Comparison of ENCODE assay signal across 12 mouse cellular contexts in genomic region chr5:132472905-132473321, GRCm38 (mm10).
A peak's percentile ranks its signal among the peaks of the same experiment; 100 is the strongest.
DNase-seq lines count a peak whose midpoint lies in the region; ATAC-seq and TF ChIP-seq lines count a peak whose summit lies in the region.
"Had no signal": no experiment of that assay in that cellular context is flagged by ENCODE, and none has a peak within 500 bp of the region (broad histone marks: within the 10 kb centered on the region; RNA-seq: fewer than 3 reads in every experiment).

No protein-coding gene starts in this region.

- peak overlapping the region; percentile 3 for H3K4me2 ChIP-seq in heart, embryonic 15.5 days
- H3K4me2 ChIP-seq in lung, postnatal 0 days (replicated peaks; ENCODE audit: low read depth, low read length): no peak overlapping the region
- H3K4me2 ChIP-seq: limb, embryonic 13.5 days; lung, embryonic 14.5 days had no signal

- H3K36me3 ChIP-seq in heart, embryonic 15.5 days: no peaks in the 10 kb centered on the region
- H3K36me3 ChIP-seq in lung, postnatal 0 days (ENCODE audit: insufficient read depth, low read length): no peaks in the 10 kb centered on the region
- H3K36me3 ChIP-seq: limb, embryonic 13.5 days had no signal

- H3K27ac ChIP-seq in heart, embryonic 15.5 days: peak overlapping the region; percentile 70
- no peak overlapping the region for H3K27ac ChIP-seq in lung, postnatal 0 days (ENCODE audit: low read length)
- H3K27ac ChIP-seq: limb, embryonic 13.5 days had no signal

- H3K4me3 ChIP-seq in heart, embryonic 15.5 days: no peak overlapping the region
- no peak overlapping the region for H3K4me3 ChIP-seq in lung, postnatal 0 days (ENCODE audit: low read depth, low read length)
- H3K4me3 ChIP-seq: limb, embryonic 13.5 days had no signal

- no peak for ATAC-seq in heart, embryonic 15.5 days (replicated peaks; ENCODE audit: insufficient number of reproducible peaks, insufficient read depth, low FRiP score, low read depth)
- ATAC-seq in lung, postnatal 0 days: no peak

- intact Hi-C loops in left cerebral cortex, postnatal 4 days (cut with DNase I): no loop called here

- no peaks in the 10 kb centered on the region for H3K9me3 ChIP-seq in heart, embryonic 15.5 days (replicated peaks)
- no peaks in the 10 kb centered on the region for H3K9me3 ChIP-seq in lung, postnatal 0 days (ENCODE audit: low read length)
- H3K9me3 ChIP-seq: limb, embryonic 13.5 days had no signal

- H3K27me3 ChIP-seq in heart, embryonic 15.5 days: no peaks in the 10 kb centered on the region
- no peaks in the 10 kb centered on the region for H3K27me3 ChIP-seq in lung, postnatal 0 days (replicated peaks; ENCODE audit: insufficient read depth, low read length)
- H3K27me3 ChIP-seq: limb, embryonic 13.5 days had no signal

- WGBS in heart, embryonic 15.5 days: 51% methylated on average over 5 of the region's 5 CpGs
- WGBS in lung, postnatal 0 days: 71% methylated on average over 5 of the region's 5 CpGs

- TF ChIP-seq EP300 in lung, postnatal 0 days (IDR thresholded peaks at IDR 0.05): no peak

- TF ChIP-seq CTCF in lung, postnatal 0 days (IDR thresholded peaks at IDR 0.05): no peak

- peaks cover 24% of the 10 kb centered on the region for H3K4me1 ChIP-seq in heart, embryonic 15.5 days (replicated peaks)
- H3K4me1 ChIP-seq in lung, postnatal 0 days (ENCODE audit: insufficient read depth, low read depth, low read length): no peaks in the 10 kb centered on the region

- DNase-seq in adrenal gland, adult 2 months: peak; percentile 25
- no peak for DNase-seq in adrenal gland, postnatal 4 days (ENCODE audit: low spot score in 2 of 2)
- DNase-seq in left cerebral cortex, postnatal 4 days: peak; percentile 82
- DNase-seq in left cerebral cortex, adult 8-10 months (ENCODE audit: low spot score in 2 of 2): no peak
- peak; percentile 87 for DNase-seq in cerebellum, adult 9-11 months
- DNase-seq in lung, postnatal 0 days (ENCODE audit: low spot score): no peak
- no peak for DNase-seq in gastrocnemius, postnatal 25 days
- DNase-seq: kidney, adult 8-10 months; lung, embryonic 14.5 days; thymus, postnatal 25 days had no signal

- H3K9ac ChIP-seq in heart, embryonic 15.5 days: no peak overlapping the region
- H3K9ac ChIP-seq in lung, postnatal 0 days (replicated peaks; ENCODE audit: low read depth): no peak overlapping the region
- H3K9ac ChIP-seq: limb, embryonic 13.5 days; lung, embryonic 14.5 days had no signal

Comparison
In these comparisons a context has a peak if more than half of its experiments do, and no peak if none do; other contexts are left out.
1. DNase-seq: peak in adrenal gland, adult 2 months (single experiment), left cerebral cortex, postnatal 4 days (single experiment) and cerebellum, adult 9-11 months (single experiment); none in adrenal gland, postnatal 4 days (0 of 2), left cerebral cortex, adult 8-10 months (0 of 2), lung, postnatal 0 days (single experiment) and gastrocnemius, postnatal 25 days (single experiment).